Mouse (Mus musculus): ENCODE measurements around the gene Sptssa. TPM values are rescaled to one million over a fixed set of nuclear protein-coding genes. Genes with fewer than 3 reads are reported as not detected.

Gene Sptssa
- total RNA-seq, 1 experiment from 2014 or later: 115 TPM

Small RNA genes within 50 kb of the gene (microRNA-seq; reads per million reads assigned to microRNA genes)
- gene Mir1892: 0 reads per million in 2 experiments

Other genes starting within 250 kb of the Sptssa start
- 41.3 and 41.6 TPM in 2 replicates for gene Eapp, start 39.3 kb upstream of the Sptssa start, total RNA-seq (2021)
- 59.8 and 71.6 TPM in 2 replicates for gene Snx6, start 139.1 kb upstream of the Sptssa start, total RNA-seq (2021)
- gene Cfl2, start 206.3 kb upstream of the Sptssa start, total RNA-seq (2021): 114 and 143 TPM in 2 replicates